Mouse (Mus musculus): ENCODE measurements around the gene Zfp810.

- TF ChIP-seq CTCF (IDR thresholded peaks at IDR 0.05; ENCODE audit: control insufficient read depth, insufficient read depth, low read length), result no peak
- no peak for TF ChIP-seq POLR2A (IDR thresholded peaks at IDR 0.05; ENCODE audit: borderline replicate concordance, control insufficient read depth, low read depth, low read length)
These were observed 11.7 kb upstream of the Zfp810 start for GRCm38 (mm10) chr9:22319109-22319508.

Measured in bone marrow, adult 2 months (tissue).